Mouse (Mus musculus): ENCODE data around the gene 2410004P03Rik.

- TF ChIP-seq CTCF (IDR thresholded peaks at IDR 0.05; ENCODE audit: low read depth, low read length) (no peak), TAL1 (conservative IDR thresholded peaks at IDR 0.05; ENCODE audit: low read depth, low read length) (no peak), GATA1 (IDR thresholded peaks at IDR 0.05; ENCODE audit: borderline replicate concordance, low read length) (no peak), POLR2AphosphoS5 (IDR thresholded peaks at IDR 0.05; ENCODE audit: insufficient replicate concordance, low read depth, low read length) (no peak)
These were observed 19.2 kb downstream of the 2410004P03Rik start for GRCm38 (mm10) chr12:16992355-16992754.

All from G1E (cell line).